Mouse (Mus musculus): ENCODE measurements around the gene Tnfrsf11a. TPM values are rescaled to one million over a fixed set of nuclear protein-coding genes. Genes with fewer than 3 reads are reported as not detected.

Tnfrsf11a gene
- total and polyA plus RNA-seq, 3 experiments, result 2.4 to 4.7 (median 2.7) TPM

Other genes starting within 250 kb of the Tnfrsf11a start
- gene Pign, start 117.0 kb upstream of the Tnfrsf11a start, total RNA-seq (2021), result 10 to 100 TPM; 28.1 to 39.4 TPM
- gene Pign, start 117.0 kb upstream of the Tnfrsf11a start, polyA plus RNA-seq (2012; rRNA removed), result 6.7 and 11.3 TPM in 2 replicates
- gene Relch, start 116.9 kb upstream of the Tnfrsf11a start, total RNA-seq (2021), result 10 to 100 TPM; 29.1 to 32.8 TPM
- 35.0 and 37.9 TPM in 2 replicates for gene Relch, start 116.9 kb upstream of the Tnfrsf11a start, polyA plus RNA-seq (2012; rRNA removed)
- gene Zcchc2, start 209.7 kb downstream of the Tnfrsf11a start, total RNA-seq (2021), result 10 to 100 TPM; 13.3 to 21.2 TPM
- gene Zcchc2, start 209.7 kb downstream of the Tnfrsf11a start, polyA plus RNA-seq (2012; rRNA removed), result 17.2 and 18.3 TPM in 2 replicates

Data from adrenal gland, adult 2 months (tissue).